Mouse (Mus musculus): ENCODE measurements around the gene Ak7. TPM values are rescaled to one million over a fixed set of nuclear protein-coding genes. Genes with fewer than 3 reads are reported as not detected.

Gene Ak7
- polyA plus RNA-seq, 1 experiment, result not detected

GRCm38 (mm10) chr12:105784196-105784999, 78.6 kb downstream of the Ak7 start, which contains the start of gene Papola:
Gene Papola (plus strand): TSS chr12:105784694.
- Histone ChIP-seq H3K27me3 (replicated peaks) (no peaks in the 10 kb centered on the region), H3K4me3 (replicated peaks) (peak within 1 kb of the TSS; percentile 96), H3K36me3 (replicated peaks; ENCODE audit: low read length) (peaks cover 10% of the 10 kb centered on the region), H3K4me1 (peaks cover 38% of the 10 kb centered on the region), H3K9me3 (no peaks in the 10 kb centered on the region)
- no peak for TF ChIP-seq FLI1 (IDR thresholded peaks at IDR 0.05; ENCODE audit: low read length)
- no peak for TF ChIP-seq GATA1 (IDR thresholded peaks at IDR 0.05; ENCODE audit: borderline replicate concordance, low read length)

GRCm38 (mm10) chr12:105785000-105785774, 79.4 kb downstream of the Ak7 start:
- TF ChIP-seq GATA1 (IDR thresholded peaks at IDR 0.05; ENCODE audit: borderline replicate concordance, low read length), result no peak
- TF ChIP-seq FLI1 (IDR thresholded peaks at IDR 0.05; ENCODE audit: low read length), result no peak
- no peaks in the 10 kb centered on the region for H3K9me3 ChIP-seq
- peaks cover 43% of the 10 kb centered on the region for H3K4me1 ChIP-seq
- H3K4me3 ChIP-seq (replicated peaks), result peak overlapping the region; percentile 96
- H3K36me3 ChIP-seq (replicated peaks; ENCODE audit: low read length), result peaks cover 10% of the 10 kb centered on the region
- H3K27me3 ChIP-seq (replicated peaks), result no peaks in the 10 kb centered on the region

GRCm38 (mm10) chr12:105786113-105786512, 80.3 kb downstream of the Ak7 start:
- H3K36me3 ChIP-seq (replicated peaks; ENCODE audit: low read length), result peaks cover 14% of the 10 kb centered on the region
- H3K4me1 ChIP-seq, result peaks cover 49% of the 10 kb centered on the region
- TF ChIP-seq FLI1 (IDR thresholded peaks at IDR 0.05; ENCODE audit: low read length), result no peak
- no peak for TF ChIP-seq GATA1 (IDR thresholded peaks at IDR 0.05; ENCODE audit: borderline replicate concordance, low read length)
- H3K4me3 ChIP-seq (replicated peaks), result peak overlapping the region; percentile 96
- no peaks in the 10 kb centered on the region for H3K27me3 ChIP-seq (replicated peaks)
- no peaks in the 10 kb centered on the region for H3K9me3 ChIP-seq

GRCm38 (mm10) chr12:105787626-105788025, 81.8 kb downstream of the Ak7 start:
- TF ChIP-seq FLI1 (IDR thresholded peaks at IDR 0.05; ENCODE audit: low read length) (no peak), GATA1 (IDR thresholded peaks at IDR 0.05; ENCODE audit: borderline replicate concordance, low read length) (no peak)
- H3K4me3 ChIP-seq (replicated peaks), result no peak overlapping the region
- H3K4me1 ChIP-seq, result peaks cover 46% of the 10 kb centered on the region
- peaks cover 16% of the 10 kb centered on the region for H3K36me3 ChIP-seq (replicated peaks; ENCODE audit: low read length)
- no peaks in the 10 kb centered on the region for H3K27me3 ChIP-seq (replicated peaks)
- no peaks in the 10 kb centered on the region for H3K9me3 ChIP-seq

GRCm38 (mm10) chr12:105789885-105790284, 84.1 kb downstream of the Ak7 start:
- H3K36me3 ChIP-seq (replicated peaks; ENCODE audit: low read length), result peaks cover 27% of the 10 kb centered on the region
- no peaks in the 10 kb centered on the region for H3K27me3 ChIP-seq (replicated peaks)
- TF ChIP-seq FLI1 (IDR thresholded peaks at IDR 0.05; ENCODE audit: low read length), result no peak
- no peak for TF ChIP-seq GATA1 (IDR thresholded peaks at IDR 0.05; ENCODE audit: borderline replicate concordance, low read length)
- H3K4me3 ChIP-seq (replicated peaks), result no peak overlapping the region
- H3K9me3 ChIP-seq, result no peaks in the 10 kb centered on the region
- H3K4me1 ChIP-seq, result peaks cover 38% of the 10 kb centered on the region

GRCm38 (mm10) chr12:105794896-105795295, 89.1 kb downstream of the Ak7 start:
- H3K9me3 ChIP-seq, result no peaks in the 10 kb centered on the region
- H3K4me3 ChIP-seq (replicated peaks), result no peak overlapping the region
- no peak for TF ChIP-seq GATA1 (IDR thresholded peaks at IDR 0.05; ENCODE audit: borderline replicate concordance, low read length)
- no peak for TF ChIP-seq FLI1 (IDR thresholded peaks at IDR 0.05; ENCODE audit: low read length)
- no peaks in the 10 kb centered on the region for H3K27me3 ChIP-seq (replicated peaks)
- peaks cover 26% of the 10 kb centered on the region; the same call in 1 of the 2 replicates for H3K4me1 ChIP-seq
- H3K36me3 ChIP-seq (replicated peaks; ENCODE audit: low read length), result peaks cover 41% of the 10 kb centered on the region

GRCm38 (mm10) chr12:105798001-105798400, 92.2 kb downstream of the Ak7 start:
- Histone ChIP-seq H3K9me3 (no peaks in the 10 kb centered on the region), H3K36me3 (replicated peaks; ENCODE audit: low read length) (peaks cover 59% of the 10 kb centered on the region), H3K27me3 (replicated peaks) (no peaks in the 10 kb centered on the region), H3K4me3 (replicated peaks) (no peak overlapping the region), H3K4me1 (peaks cover 18% of the 10 kb centered on the region; the same call in 1 of the 2 replicates)
- TF ChIP-seq FLI1 (IDR thresholded peaks at IDR 0.05; ENCODE audit: low read length) (no peak), GATA1 (IDR thresholded peaks at IDR 0.05; ENCODE audit: borderline replicate concordance, low read length) (no peak)

GRCm38 (mm10) chr12:105805790-105806189, 100.0 kb downstream of the Ak7 start:
- no peak overlapping the region for H3K4me3 ChIP-seq (replicated peaks)
- H3K27me3 ChIP-seq (replicated peaks), result no peaks in the 10 kb centered on the region
- TF ChIP-seq GATA1 (IDR thresholded peaks at IDR 0.05; ENCODE audit: borderline replicate concordance, low read length) (no peak), FLI1 (IDR thresholded peaks at IDR 0.05; ENCODE audit: low read length) (no peak)
- peaks cover 17% of the 10 kb centered on the region for H3K4me1 ChIP-seq
- H3K9me3 ChIP-seq, result no peaks in the 10 kb centered on the region
- peaks cover 85% of the 10 kb centered on the region for H3K36me3 ChIP-seq (replicated peaks; ENCODE audit: low read length)

GRCm38 (mm10) chr12:105806205-105806604, 100.4 kb downstream of the Ak7 start:
- TF ChIP-seq GATA1 (IDR thresholded peaks at IDR 0.05; ENCODE audit: borderline replicate concordance, low read length), result no peak
- TF ChIP-seq FLI1 (IDR thresholded peaks at IDR 0.05; ENCODE audit: low read length), result no peak
- Histone ChIP-seq H3K4me3 (replicated peaks) (no peak overlapping the region), H3K27me3 (replicated peaks) (no peaks in the 10 kb centered on the region), H3K4me1 (peaks cover 17% of the 10 kb centered on the region), H3K36me3 (replicated peaks; ENCODE audit: low read length) (peaks cover 85% of the 10 kb centered on the region), H3K9me3 (no peaks in the 10 kb centered on the region)

- H3K36me3 ChIP-seq (replicated peaks; ENCODE audit: low read length), result peaks cover 90% of the 10 kb centered on the region
- H3K4me3 ChIP-seq (replicated peaks), result no peak overlapping the region
- TF ChIP-seq FLI1 (IDR thresholded peaks at IDR 0.05; ENCODE audit: low read length) (no peak), GATA1 (IDR thresholded peaks at IDR 0.05; ENCODE audit: borderline replicate concordance, low read length) (no peak)
- no peaks in the 10 kb centered on the region for H3K27me3 ChIP-seq (replicated peaks)
- H3K9me3 ChIP-seq, result no peaks in the 10 kb centered on the region
- peaks cover 17% of the 10 kb centered on the region for H3K4me1 ChIP-seq
Measured at GRCm38 (mm10) chr12:105807416-105807815, 101.6 kb downstream of the Ak7 start.
